Mouse (Mus musculus) G1E (cell line): ENCODE measurements around the gene Lrrc42.

Experiments used
- CTCF ChIP-seq: IDR thresholded peaks from 2 replicates; pipeline ENCODE4 v1.5.1; 2012; ENCODE audit warnings: low read depth, low read length, inconsistent platforms, mixed read lengths
- GATA2 ChIP-seq: IDR thresholded peaks from 2 replicates; pipeline ENCODE4 v1.6.1; 2012; ENCODE audit warnings: low read depth, low read length, inconsistent platforms, borderline replicate concordance

DNA sequence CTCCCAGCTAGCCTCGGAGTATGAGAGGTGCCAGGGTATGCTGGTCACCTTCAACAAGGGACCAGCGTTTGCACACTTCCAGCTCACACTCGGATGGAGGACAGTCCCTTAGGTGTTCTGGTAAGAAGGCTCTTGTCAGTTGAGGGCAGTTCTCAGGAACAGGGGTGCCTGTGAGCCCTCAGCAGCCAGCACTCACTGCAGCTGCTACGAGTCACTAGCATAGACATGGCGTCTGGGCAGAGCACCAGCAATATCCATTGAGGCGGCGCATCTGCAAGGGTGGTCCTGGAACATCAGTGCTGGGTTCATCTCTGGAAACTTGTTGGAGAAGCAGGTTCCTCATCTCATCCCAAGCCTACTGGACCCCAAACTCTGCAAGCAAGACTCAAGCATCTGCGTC lies 33.1 kb upstream of the Lrrc42 start:
- TF ChIP-seq CTCF (no peak), GATA2 (no peak)
